Mouse (Mus musculus): ENCODE data around the gene Hpse2.

The Hpse2 gene

GRCm38 (mm10) chr19:42948114-42948636 lies 440.0 kb downstream of the Hpse2 start:
- no peak for DNase-seq (ENCODE audit: low spot score)

DNA sequence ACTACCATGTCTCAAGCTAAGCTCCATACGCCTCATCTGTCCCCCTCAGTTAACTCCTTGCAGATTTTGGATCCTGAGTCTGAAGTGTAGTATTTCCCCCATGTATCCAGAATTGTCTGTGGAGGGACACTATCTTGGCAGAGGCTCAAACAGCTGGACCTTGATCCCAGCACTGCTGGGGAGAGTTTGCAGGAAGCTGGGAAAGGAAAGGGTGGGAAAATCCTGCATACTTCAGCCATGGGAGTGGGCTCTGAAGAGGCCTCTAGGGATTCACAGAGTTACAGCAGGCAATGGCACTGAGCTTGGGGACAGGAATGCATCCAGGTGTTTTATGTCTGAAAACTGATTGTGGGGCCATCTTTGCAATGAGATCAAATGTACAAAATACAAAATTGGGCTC lies 450.6 kb downstream of the Hpse2 start:
- no peak for DNase-seq (ENCODE audit: low spot score)

DNA sequence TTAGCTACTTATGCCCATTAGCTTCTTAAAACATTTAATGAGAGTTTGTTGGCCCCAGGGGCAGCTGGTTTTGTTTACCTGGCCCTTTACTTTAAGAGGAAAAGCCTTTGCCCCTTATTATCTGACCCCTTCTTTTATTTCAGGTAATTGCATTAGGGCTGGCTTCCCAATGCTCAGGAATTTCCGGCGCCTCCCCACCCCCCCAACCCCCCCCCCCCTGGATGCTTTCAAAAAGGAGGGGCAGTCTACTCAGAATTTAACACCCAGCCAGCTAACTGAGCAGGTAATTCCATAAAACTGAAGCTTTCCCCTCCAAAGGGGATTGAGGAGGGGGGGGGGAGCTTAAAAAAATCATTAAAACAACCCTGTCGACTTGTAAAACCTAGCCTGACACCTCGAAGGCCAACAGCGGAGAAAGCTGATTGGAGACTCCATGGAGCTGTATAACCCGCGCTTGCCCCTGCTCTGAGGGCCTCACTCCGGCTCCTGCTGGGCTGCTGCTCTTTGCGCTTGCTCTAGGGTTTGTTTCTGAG lies 451.4 kb downstream of the Hpse2 start:
- DNase-seq (ENCODE audit: low spot score), result no peak

GRCm38 (mm10) chr19:42929702-42930101 lies 458.5 kb downstream of the Hpse2 start:
- no peak for DNase-seq (ENCODE audit: low spot score)

- no peak for DNase-seq (ENCODE audit: low spot score)
Measured at GRCm38 (mm10) chr19:42928271-42928670, 459.9 kb downstream of the Hpse2 start.

DNA sequence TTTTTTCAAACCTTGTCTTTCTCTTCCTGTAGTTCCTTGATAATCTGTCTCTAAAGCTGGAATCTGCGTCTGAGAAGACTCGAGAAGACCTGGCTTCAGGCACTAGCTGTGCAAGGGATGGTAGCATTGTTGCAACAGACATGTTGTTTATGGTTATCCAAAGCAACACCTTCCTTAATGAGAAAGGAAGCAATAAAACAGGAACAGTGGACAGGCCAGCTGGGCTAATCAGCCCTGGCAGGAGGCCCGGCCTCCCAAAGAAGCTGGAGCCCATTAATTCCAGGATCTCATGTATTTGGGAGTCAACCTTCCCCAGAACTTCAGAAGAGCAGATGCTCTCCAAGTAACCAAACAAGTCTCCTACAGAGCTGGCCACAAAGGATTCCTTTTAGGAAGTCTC lies 465.5 kb downstream of the Hpse2 start:
- DNase-seq (ENCODE audit: low spot score), result no peak

DNA sequence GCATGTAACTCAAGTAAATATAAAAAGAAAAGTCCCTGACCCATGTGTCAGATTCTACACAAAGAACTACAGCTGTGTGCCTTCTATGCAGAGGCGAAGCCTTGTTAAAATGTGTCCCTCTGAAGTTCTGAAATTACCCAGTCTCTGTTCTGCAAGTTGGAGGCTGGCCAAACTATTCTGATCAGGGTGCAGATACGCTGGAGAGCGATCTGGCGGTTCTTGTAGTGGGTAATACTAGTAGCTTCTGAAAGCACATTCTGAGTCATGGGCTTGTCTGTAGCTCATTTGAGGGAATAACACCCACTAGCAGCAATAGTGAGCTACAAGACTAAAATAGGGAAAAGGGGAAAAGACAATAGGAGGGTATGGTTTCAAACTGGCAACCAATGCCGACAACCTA lies 474.5 kb downstream of the Hpse2 start:
- peak; percentile 12 for DNase-seq (ENCODE audit: low spot score)

DNA sequence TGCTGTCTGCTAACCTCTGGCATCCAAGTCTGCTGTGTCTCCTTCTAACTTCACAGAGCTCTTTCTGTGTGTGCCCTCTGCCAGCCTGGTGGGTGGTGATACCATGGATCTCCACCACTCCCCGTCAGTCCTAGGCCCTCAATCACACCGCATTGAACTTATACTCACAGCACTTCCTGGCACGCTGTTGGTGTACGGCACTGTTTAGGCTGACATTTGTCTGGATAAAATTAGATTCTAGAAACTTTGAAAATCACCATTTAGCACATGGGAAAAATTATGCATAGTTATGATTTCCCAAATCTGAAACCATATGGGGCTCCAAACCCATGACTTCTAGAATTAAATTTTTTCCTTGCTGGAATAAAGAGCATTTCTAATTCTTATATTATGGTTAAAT lies 478.4 kb downstream of the Hpse2 start:
- DNase-seq (ENCODE audit: low spot score), result peak; percentile 7

DNA sequence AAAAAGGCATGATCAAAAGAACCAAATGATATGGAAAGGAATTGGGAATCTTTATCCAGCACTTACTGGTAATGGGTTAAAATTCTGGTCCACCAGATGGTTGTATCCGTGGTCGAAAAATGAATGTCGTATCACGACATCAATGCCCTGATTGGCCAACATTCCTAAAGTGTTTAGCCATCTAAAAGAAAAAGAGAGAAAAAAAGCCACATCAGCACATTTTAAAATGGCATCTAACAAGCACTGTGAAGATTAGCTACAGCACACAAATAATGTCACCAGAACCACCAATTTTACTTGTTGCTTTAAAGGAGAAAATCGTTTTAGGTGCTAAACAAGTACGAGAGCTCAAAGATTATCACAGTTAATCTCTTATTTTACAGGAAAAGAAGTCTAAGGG lies 479.6 kb downstream of the Hpse2 start:
- no peak for DNase-seq (ENCODE audit: low spot score)

- no peak for DNase-seq (ENCODE audit: low spot score)
Measured at GRCm38 (mm10) chr19:42906328-42906727, 481.8 kb downstream of the Hpse2 start.

GRCm38 (mm10) chr19:42904726-42905125 lies 483.4 kb downstream of the Hpse2 start:
- DNase-seq (ENCODE audit: low spot score), result no peak

DNA sequence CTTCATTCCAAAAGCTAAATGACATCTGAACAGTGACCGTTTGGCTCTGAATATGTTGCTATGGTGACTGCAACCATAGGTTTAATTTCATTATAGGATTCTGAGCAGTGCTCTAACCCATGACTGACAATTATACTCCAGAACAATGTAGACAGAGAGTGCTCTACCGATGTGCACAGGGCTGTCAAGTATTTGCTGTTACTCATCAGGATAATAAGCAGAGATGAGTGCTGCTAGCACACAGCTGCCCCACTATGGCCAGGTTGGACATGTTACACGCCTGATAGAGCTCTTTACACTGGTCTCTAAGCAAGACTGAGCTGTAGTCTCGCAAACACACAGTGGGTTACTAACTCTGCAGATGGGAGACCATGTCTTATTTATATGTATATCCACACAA lies 483.9 kb downstream of the Hpse2 start:
- DNase-seq (ENCODE audit: low spot score), result no peak

- DNase-seq (ENCODE audit: low spot score), result no peak
Measured at GRCm38 (mm10) chr19:42903840-42904239, 484.3 kb downstream of the Hpse2 start.

GRCm38 (mm10) chr19:42902410-42903021 lies 485.6 kb downstream of the Hpse2 start:
- DNase-seq (ENCODE audit: low spot score), result peak; percentile 23

DNA sequence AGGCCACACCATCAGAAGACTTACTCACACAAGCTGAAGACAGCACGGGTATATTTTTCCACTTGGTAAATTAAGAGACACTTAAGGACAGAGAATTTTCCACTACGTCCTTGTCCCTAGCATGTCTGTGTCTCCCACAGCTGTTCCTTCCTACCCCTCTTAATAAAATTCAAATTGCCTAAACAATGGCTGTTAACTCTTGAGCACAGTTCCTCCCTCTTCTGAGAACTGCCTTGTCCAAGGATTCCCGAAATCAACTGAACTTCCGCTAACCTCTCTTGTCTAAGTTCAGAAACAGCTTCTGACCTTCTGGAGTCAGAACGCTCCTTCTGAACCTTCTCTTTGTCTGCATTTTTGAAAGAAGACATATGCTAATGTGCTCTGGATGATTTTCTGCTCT lies 496.6 kb downstream of the Hpse2 start:
- no peak for DNase-seq (ENCODE audit: low spot score)

GRCm38 (mm10) chr19:42877653-42878052 lies 510.5 kb downstream of the Hpse2 start:
- DNase-seq (ENCODE audit: low spot score), result no peak

- DNase-seq (ENCODE audit: low spot score), result no peak
Measured at GRCm38 (mm10) chr19:42876563-42876962, 511.6 kb downstream of the Hpse2 start.

DNA sequence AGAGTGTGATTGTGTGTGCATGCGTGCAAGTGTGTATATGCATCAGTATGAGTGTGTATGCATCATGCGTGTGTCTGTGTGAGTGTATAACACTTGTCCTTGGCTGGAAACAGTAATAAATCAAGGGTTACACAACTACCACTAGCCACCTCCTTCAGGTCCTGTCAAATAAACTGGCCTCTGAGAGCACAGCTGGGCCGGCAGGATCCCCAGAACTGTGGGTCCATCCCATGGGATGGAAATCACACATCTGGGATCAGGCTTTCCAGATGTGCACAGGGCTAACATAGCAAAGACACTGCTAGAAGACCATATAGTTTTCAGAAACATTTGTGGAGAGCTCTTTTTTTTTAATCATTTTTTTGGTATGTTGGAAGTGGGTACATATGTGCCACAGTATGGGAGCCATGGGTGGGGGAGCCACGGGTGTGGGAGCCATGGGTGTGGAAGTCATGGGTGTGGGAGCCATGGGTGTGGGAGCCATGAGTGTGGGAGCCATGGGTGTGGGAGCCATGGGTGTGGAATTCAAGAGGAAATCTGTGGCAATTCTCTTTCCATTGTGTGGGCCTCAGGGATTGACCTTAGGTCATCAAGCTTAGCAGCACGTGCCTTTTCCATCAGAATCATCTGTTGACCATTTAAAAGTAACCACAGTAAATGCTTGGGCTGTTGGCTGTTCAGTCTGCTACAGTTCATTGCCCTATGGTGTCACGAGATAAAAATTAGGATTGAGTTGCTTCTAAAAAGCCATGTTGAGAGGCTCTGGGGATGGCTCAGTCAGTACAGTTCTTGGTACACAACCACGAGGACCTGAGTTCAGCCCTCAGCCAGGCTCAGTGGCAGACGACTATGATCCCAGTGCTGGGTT lies 518.3 kb downstream of the Hpse2 start:
- no peak for DNase-seq (ENCODE audit: low spot score)

- DNase-seq (ENCODE audit: low spot score), result no peak
Measured at GRCm38 (mm10) chr19:42868958-42869662, 519.0 kb downstream of the Hpse2 start.

GRCm38 (mm10) chr19:42863013-42863412 lies 525.1 kb downstream of the Hpse2 start:
- DNase-seq (ENCODE audit: low spot score), result no peak

DNA sequence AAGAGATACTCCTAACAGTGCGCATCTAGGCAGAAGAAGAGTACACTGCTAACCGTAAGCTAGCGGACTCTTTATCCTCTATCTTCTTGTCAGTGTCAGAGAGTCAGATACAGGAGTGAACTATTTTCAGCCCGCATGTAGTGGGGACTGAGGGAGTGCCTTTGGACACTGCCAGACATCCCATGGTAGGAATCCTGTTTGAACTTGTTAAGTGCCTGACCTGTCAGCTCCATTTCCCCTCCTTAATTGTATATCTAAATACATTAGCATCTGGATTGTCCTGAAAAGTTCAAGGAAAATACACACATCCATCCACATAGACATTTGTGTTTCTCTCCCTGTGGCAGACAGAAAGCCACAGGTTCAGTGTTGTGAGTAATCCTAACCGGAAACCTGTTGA lies 531.1 kb downstream of the Hpse2 start:
- DNase-seq (ENCODE audit: low spot score), result no peak

DNA sequence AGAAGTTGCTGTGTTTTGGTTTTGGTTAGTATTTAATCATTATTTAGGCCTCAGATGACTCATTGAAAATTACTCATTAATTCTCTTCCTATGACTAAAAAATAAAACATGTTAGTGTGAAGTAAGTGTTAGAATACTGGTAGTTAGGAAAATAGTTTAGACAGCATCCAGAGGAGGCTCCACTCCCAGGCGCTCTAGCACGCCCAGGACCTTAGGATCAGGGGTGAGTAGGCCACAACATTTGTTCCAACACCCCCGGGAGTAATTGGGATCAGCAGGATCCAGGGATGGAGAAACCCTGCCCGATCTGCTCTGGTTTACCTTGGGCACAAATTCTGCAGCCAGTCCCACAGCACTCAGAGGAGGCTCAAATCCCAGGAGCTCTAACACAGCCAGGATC lies 532.5 kb downstream of the Hpse2 start:
- DNase-seq (ENCODE audit: low spot score), result no peak

GRCm38 (mm10) chr19:42850444-42850843 lies 537.7 kb downstream of the Hpse2 start:
- no peak for DNase-seq (ENCODE audit: low spot score)

Measured in layer of hippocampus, adult 11-12 months (tissue).